In the genomic region with DNA sequence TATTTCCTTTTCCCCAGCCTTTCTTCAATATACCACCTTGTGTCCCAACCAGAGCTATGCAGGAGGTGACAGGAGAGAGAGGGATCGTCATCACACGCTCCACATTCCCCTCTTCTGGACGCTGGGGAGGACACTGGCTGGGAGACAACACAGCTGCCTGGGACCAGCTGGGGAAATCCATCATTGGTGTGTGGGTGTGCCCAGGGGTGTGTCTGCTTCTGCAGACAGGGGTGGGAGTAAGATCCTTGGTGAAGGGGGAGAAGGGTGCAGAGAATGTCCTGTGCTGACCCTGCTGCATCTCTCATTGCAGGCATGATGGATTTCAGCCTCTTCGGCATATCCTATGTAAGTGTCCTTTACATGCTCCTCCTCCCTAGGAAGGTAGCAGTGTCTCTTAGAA, we compare ENCODE assay signal across 4 mouse cellular contexts.
DNase-seq lines count a peak whose midpoint lies in the region; ATAC-seq and TF ChIP-seq lines count a peak whose summit lies in the region.
"Not testable (repeated sequence)": the region's sequence is repeated elsewhere in the genome, so short reads cannot be mapped to it uniquely, and the experiment has no call there.

No protein-coding gene starts in this region.

- H3K4me2 ChIP-seq in kidney, embryonic 15.5 days; kidney, postnatal 0 days (ENCODE audit: low read length): not testable (repeated sequence)

- H3K4me1 ChIP-seq in kidney, embryonic 15.5 days; kidney, postnatal 0 days (replicated peaks; ENCODE audit: insufficient read depth, low read length): not testable (repeated sequence)

- not testable (repeated sequence) for H3K36me3 ChIP-seq in kidney, embryonic 15.5 days; kidney, postnatal 0 days (ENCODE audit: insufficient read depth, low read length)

- H3K27ac ChIP-seq in kidney, embryonic 15.5 days; kidney, postnatal 0 days: not testable (repeated sequence)

- H3K9ac ChIP-seq in kidney, embryonic 15.5 days; kidney, postnatal 0 days (ENCODE audit: low read depth, low read length): not testable (repeated sequence)

- WGBS in kidney, embryonic 15.5 days = 20% methylated on average over 4 of the region's 4 CpGs
- WGBS in kidney, postnatal 0 days = 7% methylated on average over 2 of the region's 4 CpGs

- DNase-seq in kidney, postnatal 0 days (ENCODE audit: low spot score) = not testable (repeated sequence)
- DNase-seq in kidney, postnatal 4 days = peak; percentile 32 to 55

- not testable (repeated sequence) for TF ChIP-seq CTCF in kidney, postnatal 0 days (IDR thresholded peaks at IDR 0.05; ENCODE audit: low read depth)

- not testable (repeated sequence) for H3K4me3 ChIP-seq in kidney, embryonic 15.5 days (replicated peaks); kidney, postnatal 0 days (replicated peaks; ENCODE audit: low read depth, low read length)

- H3K9me3 ChIP-seq in kidney, embryonic 15.5 days (replicated peaks); kidney, postnatal 0 days (replicated peaks; ENCODE audit: low read length): not testable (repeated sequence)

- peak; percentile 79 for ATAC-seq in kidney, embryonic 15.5 days (replicated peaks; ENCODE audit: low FRiP score)
- ATAC-seq in kidney, postnatal 0 days (replicated peaks; ENCODE audit: low FRiP score, low read depth) = peak; percentile 90
- ATAC-seq in monocyte, adult 5-6 weeks (replicated peaks; ENCODE audit: insufficient number of reproducible peaks, low FRiP score, low TSS enrichment, poor library complexity, severe bottlenecking) = 0 out of 2 replicates have a peak, but pooled peaks have one; percentile 17

- H3K27me3 ChIP-seq in kidney, embryonic 15.5 days; kidney, postnatal 0 days (ENCODE audit: insufficient read depth, low read length): not testable (repeated sequence)

Comparison
In these comparisons a context has a peak if more than half of its experiments do, and no peak if none do; other contexts are left out.
1. ATAC-seq: peak in every context shown above with its lines; median percentile 90 in kidney, postnatal 0 days; 79 in kidney, embryonic 15.5 days; 17 in monocyte, adult 5-6 weeks.